Mouse (Mus musculus): ENCODE measurements around the gene Adam12. TPM values are rescaled to one million over a fixed set of nuclear protein-coding genes. Genes with fewer than 3 reads are reported as not detected.

Gene Adam12
- polyA plus RNA-seq, 1 experiment from 2014 or later: 7.0 TPM

- Histone ChIP-seq H3K9ac (ENCODE audit: low read depth, low read length) (no peak overlapping the region), H3K9me3 (ENCODE audit: control insufficient read depth, low read length) (no peaks in the 10 kb centered on the region), H3K4me1 (ENCODE audit: control insufficient read depth, insufficient read depth, low read length) (no peaks in the 10 kb centered on the region), H3K4me2 (replicated peaks; ENCODE audit: low read depth, low read length) (no peak overlapping the region), H3K36me3 (ENCODE audit: control insufficient read depth, insufficient read depth, low read length) (no peaks in the 10 kb centered on the region), H3K27ac (ENCODE audit: low read depth, low read length) (no peak overlapping the region), H3K4me3 (ENCODE audit: low read length) (no peak overlapping the region), H3K27me3 (ENCODE audit: control insufficient read depth, insufficient read depth, low read length) (no peaks in the 10 kb centered on the region)
- no peak for ATAC-seq (ENCODE audit: low FRiP score, low TSS enrichment)
- 62% methylated on average over 4 of the region's 4 CpGs for WGBS
Observed at GRCm38 (mm10) chr7:133946113-133946512, 285.8 kb downstream of the Adam12 start.

GRCm38 (mm10) chr7:133940405-133940804 is 291.5 kb downstream of the Adam12 start:
- no peaks in the 10 kb centered on the region for H3K27me3 ChIP-seq (ENCODE audit: control insufficient read depth, insufficient read depth, low read length)
- ATAC-seq (ENCODE audit: low FRiP score, low TSS enrichment): no peak
- WGBS: 69% methylated on average over 4 of the region's 4 CpGs
- no peak overlapping the region for H3K4me2 ChIP-seq (replicated peaks; ENCODE audit: low read depth, low read length)
- no peak overlapping the region for H3K27ac ChIP-seq (ENCODE audit: low read depth, low read length)
- H3K36me3 ChIP-seq (ENCODE audit: control insufficient read depth, insufficient read depth, low read length): no peaks in the 10 kb centered on the region
- H3K4me1 ChIP-seq (ENCODE audit: control insufficient read depth, insufficient read depth, low read length): no peaks in the 10 kb centered on the region
- H3K4me3 ChIP-seq (ENCODE audit: low read length): no peak overlapping the region
- no peak overlapping the region for H3K9ac ChIP-seq (ENCODE audit: low read depth, low read length)
- H3K9me3 ChIP-seq (ENCODE audit: control insufficient read depth, low read length): no peaks in the 10 kb centered on the region

GRCm38 (mm10) chr7:133937473-133937872 is 294.5 kb downstream of the Adam12 start:
- Histone ChIP-seq H3K27me3 (ENCODE audit: control insufficient read depth, insufficient read depth, low read length) (no peaks in the 10 kb centered on the region), H3K27ac (ENCODE audit: low read depth, low read length) (no peak overlapping the region), H3K9ac (ENCODE audit: low read depth, low read length) (no peak overlapping the region), H3K4me2 (replicated peaks; ENCODE audit: low read depth, low read length) (no peak overlapping the region), H3K4me3 (ENCODE audit: low read length) (no peak overlapping the region), H3K4me1 (ENCODE audit: control insufficient read depth, insufficient read depth, low read length) (peaks cover 9% of the 10 kb centered on the region; the same call in 1 of the 2 replicates), H3K36me3 (ENCODE audit: control insufficient read depth, insufficient read depth, low read length) (no peaks in the 10 kb centered on the region), H3K9me3 (ENCODE audit: control insufficient read depth, low read length) (no peaks in the 10 kb centered on the region)
- WGBS: 85% methylated on average over 3 of the region's 3 CpGs
- no peak for ATAC-seq (ENCODE audit: low FRiP score, low TSS enrichment)

- WGBS: 59% methylated on average over 4 of the region's 4 CpGs
- Histone ChIP-seq H3K4me3 (ENCODE audit: low read length) (no peak overlapping the region), H3K9ac (ENCODE audit: low read depth, low read length) (no peak overlapping the region), H3K9me3 (ENCODE audit: control insufficient read depth, low read length) (no peaks in the 10 kb centered on the region), H3K4me1 (ENCODE audit: control insufficient read depth, insufficient read depth, low read length) (peaks cover 9% of the 10 kb centered on the region; the same call in 1 of the 2 replicates), H3K27ac (ENCODE audit: low read depth, low read length) (no peak overlapping the region), H3K36me3 (ENCODE audit: control insufficient read depth, insufficient read depth, low read length) (no peaks in the 10 kb centered on the region), H3K4me2 (replicated peaks; ENCODE audit: low read depth, low read length) (no peak overlapping the region), H3K27me3 (ENCODE audit: control insufficient read depth, insufficient read depth, low read length) (no peaks in the 10 kb centered on the region)
- no peak for ATAC-seq (ENCODE audit: low FRiP score, low TSS enrichment)
Observed at GRCm38 (mm10) chr7:133936377-133936776, 295.6 kb downstream of the Adam12 start.

- Histone ChIP-seq H3K9me3 (ENCODE audit: control insufficient read depth, low read length) (no peaks in the 10 kb centered on the region), H3K9ac (ENCODE audit: low read depth, low read length) (no peak overlapping the region), H3K4me1 (ENCODE audit: control insufficient read depth, insufficient read depth, low read length) (peaks cover 9% of the 10 kb centered on the region; the same call in 1 of the 2 replicates), H3K4me2 (replicated peaks; ENCODE audit: low read depth, low read length) (no peak overlapping the region), H3K36me3 (ENCODE audit: control insufficient read depth, insufficient read depth, low read length) (no peaks in the 10 kb centered on the region), H3K4me3 (ENCODE audit: low read length) (no peak overlapping the region), H3K27me3 (ENCODE audit: control insufficient read depth, insufficient read depth, low read length) (no peaks in the 10 kb centered on the region), H3K27ac (ENCODE audit: low read depth, low read length) (no peak overlapping the region)
- ATAC-seq (ENCODE audit: low FRiP score, low TSS enrichment): peak; percentile 65
- 40% methylated on average over 6 of the region's 6 CpGs for WGBS
Observed at GRCm38 (mm10) chr7:133933378-133933777, 298.6 kb downstream of the Adam12 start.

- 84% methylated on average over 11 of the region's 11 CpGs for WGBS
- no peaks in the 10 kb centered on the region for H3K36me3 ChIP-seq (ENCODE audit: control insufficient read depth, insufficient read depth, low read length)
- no peak overlapping the region for H3K4me3 ChIP-seq (ENCODE audit: low read length)
- H3K27me3 ChIP-seq (ENCODE audit: control insufficient read depth, insufficient read depth, low read length): no peaks in the 10 kb centered on the region
- no peak for ATAC-seq (ENCODE audit: low FRiP score, low TSS enrichment)
- H3K9me3 ChIP-seq (ENCODE audit: control insufficient read depth, low read length): no peaks in the 10 kb centered on the region
- peaks cover 9% of the 10 kb centered on the region; the same call in 1 of the 2 replicates for H3K4me1 ChIP-seq (ENCODE audit: control insufficient read depth, insufficient read depth, low read length)
- H3K27ac ChIP-seq (ENCODE audit: low read depth, low read length): no peak overlapping the region
- H3K9ac ChIP-seq (ENCODE audit: low read depth, low read length): no peak overlapping the region
- H3K4me2 ChIP-seq (replicated peaks; ENCODE audit: low read depth, low read length): no peak overlapping the region
Observed at GRCm38 (mm10) chr7:133931481-133931880, 300.5 kb downstream of the Adam12 start.

GRCm38 (mm10) chr7:133928981-133929380 is 303.0 kb downstream of the Adam12 start:
- no peaks in the 10 kb centered on the region for H3K36me3 ChIP-seq (ENCODE audit: control insufficient read depth, insufficient read depth, low read length)
- H3K27me3 ChIP-seq (ENCODE audit: control insufficient read depth, insufficient read depth, low read length): no peaks in the 10 kb centered on the region
- H3K4me1 ChIP-seq (ENCODE audit: control insufficient read depth, insufficient read depth, low read length): peaks cover 5% of the 10 kb centered on the region; the same call in 1 of the 2 replicates
- ATAC-seq (ENCODE audit: low FRiP score, low TSS enrichment): no peak
- no peak overlapping the region for H3K27ac ChIP-seq (ENCODE audit: low read depth, low read length)
- H3K4me2 ChIP-seq (replicated peaks; ENCODE audit: low read depth, low read length): no peak overlapping the region
- H3K4me3 ChIP-seq (ENCODE audit: low read length): no peak overlapping the region
- 87% methylated on average over 3 of the region's 3 CpGs for WGBS
- no peak overlapping the region for H3K9ac ChIP-seq (ENCODE audit: low read depth, low read length)
- H3K9me3 ChIP-seq (ENCODE audit: control insufficient read depth, low read length): no peaks in the 10 kb centered on the region

- Histone ChIP-seq H3K4me3 (ENCODE audit: low read length) (no peak overlapping the region), H3K27ac (ENCODE audit: low read depth, low read length) (no peak overlapping the region), H3K9ac (ENCODE audit: low read depth, low read length) (no peak overlapping the region), H3K4me1 (ENCODE audit: control insufficient read depth, insufficient read depth, low read length) (no peaks in the 10 kb centered on the region), H3K4me2 (replicated peaks; ENCODE audit: low read depth, low read length) (no peak overlapping the region), H3K9me3 (ENCODE audit: control insufficient read depth, low read length) (no peaks in the 10 kb centered on the region), H3K36me3 (ENCODE audit: control insufficient read depth, insufficient read depth, low read length) (no peaks in the 10 kb centered on the region), H3K27me3 (ENCODE audit: control insufficient read depth, insufficient read depth, low read length) (no peaks in the 10 kb centered on the region)
- no peak for ATAC-seq (ENCODE audit: low FRiP score, low TSS enrichment)
- 79% methylated on average over 2 of the region's 2 CpGs for WGBS
Observed at GRCm38 (mm10) chr7:133925771-133926170, 306.2 kb downstream of the Adam12 start.

GRCm38 (mm10) chr7:133923994-133924393 is 308.0 kb downstream of the Adam12 start:
- H3K4me3 ChIP-seq (ENCODE audit: low read length): no peak overlapping the region
- 60% methylated on average over 6 of the region's 6 CpGs for WGBS
- no peaks in the 10 kb centered on the region for H3K4me1 ChIP-seq (ENCODE audit: control insufficient read depth, insufficient read depth, low read length)
- no peak overlapping the region for H3K4me2 ChIP-seq (replicated peaks; ENCODE audit: low read depth, low read length)
- H3K27me3 ChIP-seq (ENCODE audit: control insufficient read depth, insufficient read depth, low read length): no peaks in the 10 kb centered on the region
- no peak overlapping the region for H3K27ac ChIP-seq (ENCODE audit: low read depth, low read length)
- H3K9me3 ChIP-seq (ENCODE audit: control insufficient read depth, low read length): no peaks in the 10 kb centered on the region
- no peaks in the 10 kb centered on the region for H3K36me3 ChIP-seq (ENCODE audit: control insufficient read depth, insufficient read depth, low read length)
- no peak for ATAC-seq (ENCODE audit: low FRiP score, low TSS enrichment)
- H3K9ac ChIP-seq (ENCODE audit: low read depth, low read length): no peak overlapping the region
